Mouse (Mus musculus): ENCODE results near the gene Gm3095.
"Not testable (repeated sequence)": the region's sequence is repeated elsewhere in the genome, so short reads cannot be mapped to it uniquely, and the experiment has no call there.

The Gm3095 gene

DNA sequence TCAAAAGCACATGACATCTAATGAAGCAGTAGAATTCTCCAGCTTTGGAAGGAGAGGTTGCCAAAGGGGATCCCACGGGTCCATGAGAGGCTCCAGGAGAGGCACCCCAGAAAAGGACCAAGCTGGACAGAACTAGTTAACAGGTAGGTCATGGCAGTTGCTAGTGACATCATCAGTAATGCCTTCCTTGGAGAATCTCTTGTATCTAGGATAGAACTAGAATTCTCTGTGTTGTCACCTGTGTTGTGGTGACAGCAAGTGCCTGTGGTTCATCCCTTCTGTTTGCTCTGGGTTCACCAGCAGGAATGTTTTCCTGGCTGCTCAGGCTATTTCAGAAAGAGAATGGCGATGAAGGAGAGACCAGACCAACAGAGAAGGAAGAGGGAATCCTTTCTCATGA lies at the start of gene Gm3095:
Gene Gm3095 (plus strand): TSS at position 301 of the 400 bp plus-strand sequence.
- not testable (repeated sequence) for DNase-seq (ENCODE audit: low read depth)

- DNase-seq (ENCODE audit: low read depth), result not testable (repeated sequence)
Measured at GRCm38 (mm10) chr14:3931456-3931855, 31.9 kb upstream of the Gm3095 start, which contains the start of gene Gm3029. Gene Gm3029 (plus strand): TSS chr14:3931756.

DNA sequence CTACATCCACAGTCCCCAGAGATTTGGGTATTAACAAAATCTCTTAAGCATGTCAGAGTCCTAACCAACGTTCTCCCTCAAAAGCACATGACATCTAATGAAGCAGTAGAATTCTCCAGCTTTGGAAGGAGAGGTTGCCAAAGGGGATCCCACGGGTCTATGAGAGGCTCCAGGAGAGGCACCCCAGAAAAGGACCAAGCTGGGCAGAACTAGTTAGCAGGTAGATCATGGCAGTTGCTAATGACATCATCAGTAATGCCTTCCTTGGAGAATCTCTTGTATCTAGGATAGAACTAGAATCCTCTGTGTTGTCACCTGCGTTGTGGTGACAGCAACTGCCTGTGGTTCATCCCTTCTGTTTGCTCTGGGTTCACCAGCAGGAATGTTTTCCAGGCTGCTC lies 34.7 kb downstream of the Gm3095 start, which contains the start of gene Gm3099:
Gene Gm3099 (plus strand): TSS at position 301 of the 400 bp plus-strand sequence.
- DNase-seq (ENCODE audit: low read depth), result not testable (repeated sequence)
